Mouse (Mus musculus): ENCODE measurements around the gene Tspan5.

Gene Tspan5

DNA sequence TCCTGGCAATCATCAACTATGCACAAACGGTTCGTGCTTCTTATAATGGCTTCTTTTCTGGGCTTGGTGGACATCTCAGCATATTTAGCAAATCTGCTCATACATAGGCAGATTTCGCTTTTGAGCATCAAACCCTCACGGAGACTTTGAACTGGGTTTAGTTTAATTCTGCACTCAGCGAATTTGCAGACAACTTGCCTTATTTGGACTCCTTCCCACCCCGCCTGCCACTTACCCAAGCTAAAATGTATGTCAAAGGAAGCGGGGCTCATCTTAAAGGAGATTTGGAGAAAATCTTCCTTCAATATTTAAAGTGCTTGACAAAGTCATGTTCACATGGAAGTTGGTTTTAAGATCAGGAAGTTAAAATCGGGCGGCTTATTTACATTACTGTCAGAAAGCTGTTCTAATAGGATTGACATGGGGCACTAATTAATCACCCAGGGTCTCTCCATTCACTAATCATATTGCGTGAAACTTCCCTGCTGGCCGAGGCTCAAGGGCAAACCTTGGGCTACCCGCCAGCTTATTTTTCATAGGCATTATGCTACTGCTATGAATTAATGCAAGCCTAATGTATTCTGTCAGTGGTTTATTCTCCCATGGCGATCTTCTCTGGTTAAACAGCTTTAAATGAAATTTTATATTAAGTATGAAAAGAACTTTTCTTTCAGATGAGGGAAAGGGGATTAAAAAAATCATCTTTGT lies 111.1 kb downstream of the Tspan5 start:
- DNase-seq, result no peak

DNA sequence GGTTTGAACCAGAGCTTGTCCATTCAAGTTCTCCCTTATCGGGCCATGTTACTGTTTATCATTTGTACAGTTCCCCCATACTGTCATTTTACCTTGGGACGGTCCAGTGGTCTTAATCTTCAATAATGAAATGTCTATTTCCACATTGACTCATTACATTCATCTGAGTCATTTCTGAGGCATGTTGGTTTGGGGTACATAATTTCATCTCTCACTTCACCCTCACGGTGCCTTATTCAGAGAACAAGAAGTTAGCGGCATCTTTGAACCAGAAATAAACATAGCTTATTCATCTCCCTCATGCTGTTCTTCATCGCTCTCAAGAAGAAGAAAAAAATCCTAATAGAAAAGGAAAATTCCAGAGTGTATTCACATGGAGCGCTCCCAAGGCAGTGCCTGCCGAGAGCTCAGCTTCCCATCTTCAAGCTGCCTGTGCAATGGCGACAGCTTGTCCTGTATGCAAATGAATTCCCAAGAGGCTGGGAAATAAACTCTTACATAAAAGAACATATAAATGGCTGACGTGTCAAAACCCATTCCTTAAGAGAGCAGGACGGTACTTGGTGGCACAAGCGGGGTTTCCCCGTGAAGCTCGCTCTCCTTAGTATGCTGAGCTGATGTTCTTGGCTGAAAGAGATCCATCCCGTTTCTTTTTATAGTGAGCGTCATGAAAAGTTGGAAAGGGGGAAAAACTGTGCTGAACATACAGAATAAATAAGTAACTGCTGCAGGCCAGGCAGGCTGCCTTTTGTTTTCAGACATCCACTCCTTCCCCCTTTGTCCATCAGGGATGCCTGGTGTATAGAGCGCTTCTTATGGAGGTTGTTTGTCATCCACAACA lies 112.2 kb downstream of the Tspan5 start:
- DNase-seq, result no peak

DNA sequence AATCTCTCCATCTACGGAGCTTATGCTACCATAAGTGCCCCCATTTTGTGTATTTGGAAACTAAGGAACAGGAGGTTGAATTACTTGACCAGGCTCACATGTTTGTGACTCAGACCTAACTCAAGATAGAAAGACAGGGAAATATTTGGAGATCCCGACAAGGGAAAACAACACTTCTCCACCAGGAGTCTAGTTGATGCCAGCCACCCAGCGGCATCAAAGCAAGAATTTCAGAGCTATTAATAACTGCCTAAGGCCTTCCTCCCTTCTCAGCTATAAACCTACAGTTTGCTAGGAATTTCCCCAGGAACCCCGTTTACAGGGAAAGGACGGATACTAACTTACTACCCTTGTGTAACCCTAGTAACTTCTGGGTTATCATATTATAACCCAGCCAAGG lies 113.4 kb downstream of the Tspan5 start:
- no peak for DNase-seq

DNA sequence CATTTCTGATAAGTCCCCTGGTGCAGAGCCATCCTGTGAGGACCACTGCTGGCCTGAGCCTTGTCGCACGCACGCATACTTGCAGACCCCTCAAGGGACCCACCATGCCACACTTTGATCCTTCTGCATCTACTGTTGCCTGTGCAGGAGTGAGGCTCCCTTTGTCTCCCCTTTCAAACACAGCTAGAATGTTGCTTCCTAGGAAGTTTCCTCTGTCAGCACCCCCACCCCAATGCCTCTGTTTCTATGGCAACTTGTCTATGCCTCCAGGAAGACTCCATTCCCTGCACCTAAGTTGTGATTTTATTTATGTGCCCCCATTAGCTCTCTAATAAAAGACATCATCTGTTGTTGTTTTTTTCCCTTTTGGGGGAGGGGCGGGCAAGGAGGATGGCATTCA lies 115.0 kb downstream of the Tspan5 start:
- no peak for DNase-seq

DNA sequence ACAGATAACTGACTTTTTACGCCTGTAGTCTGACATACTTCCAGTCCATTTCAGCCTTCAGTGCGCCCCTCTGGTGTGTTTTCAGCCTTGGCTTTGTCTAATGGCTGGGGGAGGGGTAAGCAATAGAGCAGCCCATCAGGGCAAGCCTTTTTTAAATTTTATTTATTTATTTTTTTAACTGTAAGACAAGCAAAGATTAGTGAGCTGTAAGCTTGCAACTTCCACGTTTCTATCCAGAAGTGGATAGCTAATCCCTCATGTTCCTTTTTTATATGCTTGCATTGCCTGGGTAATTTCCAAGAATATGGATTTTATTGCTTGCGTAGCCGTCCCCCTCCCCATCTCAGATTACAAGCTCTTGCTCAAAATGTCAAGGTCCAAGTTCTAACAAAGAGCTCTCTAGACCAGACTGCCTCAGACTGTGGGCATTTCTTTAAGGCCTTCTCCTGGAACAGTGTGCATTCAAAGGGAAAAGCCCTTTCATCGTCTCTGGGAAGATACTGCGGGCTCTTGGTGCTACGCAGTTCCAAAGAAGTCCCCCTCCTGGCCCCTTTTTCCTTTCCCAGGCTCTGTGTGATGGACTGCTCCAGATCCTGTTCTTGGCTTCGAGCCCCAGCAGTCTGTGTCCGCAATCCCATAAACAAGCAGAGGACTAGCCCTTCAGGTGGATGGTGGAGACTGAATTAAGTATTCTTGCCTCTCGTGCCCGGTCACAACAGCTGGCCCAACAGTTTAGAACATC lies 116.0 kb downstream of the Tspan5 start:
- no peak for DNase-seq

DNA sequence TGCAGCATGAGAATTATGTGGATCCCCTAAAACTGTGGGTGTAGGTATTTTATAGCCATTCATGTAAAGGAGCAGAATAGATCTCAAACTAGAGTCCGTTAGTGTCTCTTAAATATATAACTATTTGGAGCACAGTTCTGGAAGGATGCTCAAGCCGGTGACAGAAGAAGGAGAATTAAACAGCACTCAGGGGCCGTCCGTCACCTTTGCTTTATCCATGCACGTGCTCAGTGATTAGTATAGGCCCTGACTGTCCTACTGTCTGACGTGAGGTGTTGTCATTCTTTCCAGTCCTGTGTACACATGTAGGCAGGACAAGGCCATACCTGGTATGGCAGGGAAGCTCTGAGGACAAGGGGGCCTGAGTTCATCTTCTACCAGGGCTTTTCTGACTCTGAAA lies 116.7 kb downstream of the Tspan5 start:
- no peak for DNase-seq

DNA sequence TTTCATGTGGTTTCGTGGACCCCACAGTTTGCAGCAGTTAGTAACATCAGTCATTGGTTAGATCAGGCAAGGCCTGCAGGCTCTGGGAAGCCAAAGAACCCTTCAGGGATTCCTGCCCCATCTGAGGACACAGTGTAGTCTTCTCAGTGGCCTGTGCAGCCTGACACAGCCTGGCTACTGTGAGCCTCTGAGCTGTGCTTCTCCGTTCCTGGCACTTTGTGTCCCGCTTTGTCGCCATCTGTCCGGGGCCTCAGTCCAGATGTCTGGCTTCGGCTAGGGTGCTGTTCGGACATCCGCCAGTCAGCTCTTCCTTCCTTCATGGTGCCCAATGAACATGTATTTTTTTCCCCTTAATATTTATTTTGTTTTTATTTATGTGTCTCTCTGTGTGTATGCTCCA lies 117.2 kb downstream of the Tspan5 start:
- DNase-seq, result no peak

DNA sequence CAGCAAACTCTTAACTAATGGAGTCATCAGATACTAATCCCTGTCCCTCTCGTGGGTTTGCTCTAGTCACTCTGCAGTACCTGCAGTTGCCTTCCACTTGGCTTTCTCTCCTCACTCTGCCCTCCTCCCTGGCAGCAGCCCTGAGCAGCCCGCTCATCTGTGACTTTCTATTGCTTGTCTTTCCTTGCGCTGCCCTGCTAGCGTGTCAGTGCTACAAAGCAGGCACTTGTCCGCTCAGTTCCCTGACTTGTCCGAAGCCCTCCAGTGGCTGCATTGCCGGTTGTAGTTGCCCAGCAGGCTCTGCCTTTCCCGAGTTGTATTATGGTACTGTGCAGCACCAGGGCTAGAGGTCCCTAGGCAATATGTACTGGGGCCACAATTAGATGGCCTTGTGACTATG lies 117.7 kb downstream of the Tspan5 start:
- no peak for DNase-seq

DNA sequence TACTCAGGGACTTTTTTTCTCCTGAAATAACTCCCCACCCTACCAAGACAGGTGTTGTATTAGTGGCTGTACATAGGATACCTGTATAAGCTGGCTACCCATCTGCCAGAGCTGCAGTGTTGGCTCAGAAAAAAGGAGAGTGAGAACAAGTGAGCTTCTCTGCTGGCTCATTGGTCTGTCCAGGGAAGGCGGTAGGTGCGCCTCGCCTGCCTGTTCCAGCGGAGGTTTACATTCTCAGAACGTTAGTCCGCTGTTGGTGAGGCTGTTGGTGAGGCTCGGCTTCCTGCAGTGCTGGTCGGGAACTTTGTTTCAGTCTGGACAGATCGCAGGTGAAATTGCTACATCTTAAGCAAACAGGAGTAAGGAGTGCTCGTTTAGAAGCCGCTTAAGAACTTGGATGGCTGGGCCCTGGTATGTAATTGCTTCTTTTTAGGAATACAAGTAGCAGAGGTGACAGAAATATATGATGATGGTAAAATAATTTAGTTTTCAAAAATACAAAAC lies 118.3 kb downstream of the Tspan5 start:
- DNase-seq, result no peak

DNA sequence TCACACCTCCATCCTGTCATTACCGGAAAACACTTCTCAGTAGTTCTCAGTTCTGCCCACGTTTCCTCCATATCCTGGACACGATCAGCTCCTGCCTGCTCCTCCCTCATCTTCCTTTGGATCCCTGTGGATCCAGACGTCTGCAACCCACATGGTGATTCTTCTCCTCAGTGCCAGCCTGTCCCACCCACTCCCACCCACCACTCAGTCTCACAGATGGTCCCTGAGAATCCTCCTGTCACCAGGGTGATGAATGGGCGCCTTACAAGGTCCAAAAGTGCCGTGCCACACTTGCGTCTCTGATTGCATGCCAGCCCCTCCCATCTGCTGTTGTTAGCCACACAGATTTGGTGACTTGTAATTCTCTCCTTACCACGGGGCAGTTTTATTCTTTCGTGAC lies 119.0 kb downstream of the Tspan5 start:
- no peak for DNase-seq

DNA sequence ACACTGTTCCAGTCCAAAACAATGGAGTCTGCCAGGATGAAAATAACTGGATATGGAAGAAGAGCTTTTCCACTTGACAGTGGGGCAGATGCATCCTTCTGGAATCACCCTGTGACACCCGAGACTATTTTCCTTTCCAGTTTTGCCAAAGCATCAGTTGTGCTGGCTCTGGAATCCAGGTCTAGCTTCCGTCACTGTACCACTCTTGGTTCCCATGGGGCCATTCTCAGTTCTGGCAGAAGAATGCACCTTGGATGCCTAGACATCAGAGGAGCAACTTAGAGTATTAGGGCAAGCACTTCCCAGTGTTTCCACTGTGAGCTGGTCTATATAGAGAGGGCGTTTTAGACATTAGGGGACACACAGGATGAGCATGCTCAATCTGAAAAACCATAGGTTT lies 119.6 kb downstream of the Tspan5 start:
- DNase-seq, result no peak

DNA sequence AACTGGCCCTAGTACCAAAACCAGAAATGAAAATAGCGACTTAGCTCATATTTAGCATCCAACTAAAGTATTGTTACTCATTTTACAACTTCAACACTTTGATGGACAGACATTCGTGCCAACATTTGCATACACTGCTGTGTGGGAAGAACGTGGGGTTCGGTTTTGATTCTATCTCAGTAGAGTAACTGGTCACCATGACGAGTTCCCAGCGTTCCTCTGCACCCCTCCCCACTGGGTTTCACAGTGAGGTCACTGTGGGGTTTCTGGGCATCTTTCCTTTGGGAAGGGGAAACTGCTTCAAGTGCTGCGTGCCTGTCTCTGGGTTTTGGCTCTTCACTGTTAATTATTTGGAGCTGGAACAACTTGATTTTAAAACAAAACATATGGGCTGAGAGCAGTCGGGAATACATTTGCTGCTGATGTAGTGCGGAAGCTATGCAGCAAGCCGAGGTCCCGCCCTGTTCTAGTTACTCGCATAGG lies 122.2 kb downstream of the Tspan5 start:
- no peak for DNase-seq

DNA sequence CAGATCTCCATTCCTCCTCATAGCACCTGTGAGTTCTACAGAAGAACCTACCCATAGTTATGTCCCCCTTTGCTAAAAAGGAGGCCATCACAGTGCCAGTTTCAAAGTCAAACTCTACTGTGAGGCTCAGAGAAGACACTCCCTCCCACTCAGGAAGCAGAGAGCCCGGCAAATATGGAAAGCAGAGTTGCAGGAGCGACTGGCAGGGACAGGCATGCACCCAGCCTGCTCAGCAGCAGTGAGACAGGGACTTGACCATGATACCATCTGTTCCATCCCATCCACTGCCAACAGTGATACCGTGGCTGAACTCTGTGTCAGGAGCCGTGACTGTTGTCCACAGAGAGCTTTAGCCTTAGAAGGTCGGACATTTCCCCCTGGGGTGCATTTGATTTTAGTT lies 123.3 kb downstream of the Tspan5 start:
- no peak for DNase-seq

DNA sequence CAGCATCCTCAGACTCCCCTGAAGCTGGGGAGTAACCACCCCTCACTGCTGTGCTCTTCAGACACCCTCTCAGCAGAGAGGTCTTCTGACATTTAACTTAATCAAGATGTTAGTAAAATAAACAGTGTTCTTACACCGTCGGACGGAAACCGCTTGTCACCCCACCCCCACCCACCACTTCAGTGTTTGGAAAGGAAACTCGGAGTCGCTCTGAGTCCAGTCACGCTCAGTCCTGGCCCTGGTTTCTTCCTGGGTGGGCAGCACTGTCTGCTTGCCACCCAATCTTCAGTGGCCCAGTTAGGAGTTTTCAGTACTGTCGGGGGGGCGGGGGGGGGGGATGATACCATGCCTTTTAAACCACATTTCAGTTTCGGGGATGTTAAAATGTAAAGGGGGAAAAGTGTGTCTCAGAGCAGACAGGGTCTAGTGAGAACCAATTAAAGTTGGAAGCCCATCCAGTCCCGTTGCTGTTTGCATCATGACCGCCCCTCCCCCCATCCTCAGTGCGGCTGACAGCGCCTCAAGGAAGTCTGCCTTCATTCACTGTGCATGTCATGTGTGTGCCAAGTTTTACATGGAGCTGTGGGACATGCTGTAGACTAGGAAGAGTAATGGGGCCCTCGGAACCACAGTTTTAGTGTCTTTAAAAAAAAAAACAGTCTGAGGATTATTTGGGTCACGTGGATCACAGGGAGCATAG lies 125.3 kb downstream of the Tspan5 start:
- no peak for DNase-seq

DNA sequence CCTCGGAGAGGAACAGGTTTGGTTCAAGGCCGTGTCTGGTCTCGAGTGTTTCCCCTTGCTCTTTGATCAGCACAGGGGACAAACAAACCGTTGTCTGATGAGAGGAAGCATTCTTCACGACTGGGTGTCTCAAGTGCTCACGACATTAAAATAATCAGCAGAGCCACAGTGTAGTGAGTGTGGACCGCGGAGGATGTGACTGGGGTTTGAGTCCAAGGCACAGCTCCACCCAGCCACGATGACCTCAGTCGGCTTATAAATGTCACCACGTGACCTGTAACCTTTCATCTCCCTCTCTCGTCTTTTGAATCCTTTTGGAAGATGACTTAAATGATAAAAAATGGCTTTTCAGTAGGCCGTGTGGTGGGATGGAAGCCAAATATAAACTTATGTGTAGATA lies 126.4 kb downstream of the Tspan5 start:
- DNase-seq, result no peak

DNA sequence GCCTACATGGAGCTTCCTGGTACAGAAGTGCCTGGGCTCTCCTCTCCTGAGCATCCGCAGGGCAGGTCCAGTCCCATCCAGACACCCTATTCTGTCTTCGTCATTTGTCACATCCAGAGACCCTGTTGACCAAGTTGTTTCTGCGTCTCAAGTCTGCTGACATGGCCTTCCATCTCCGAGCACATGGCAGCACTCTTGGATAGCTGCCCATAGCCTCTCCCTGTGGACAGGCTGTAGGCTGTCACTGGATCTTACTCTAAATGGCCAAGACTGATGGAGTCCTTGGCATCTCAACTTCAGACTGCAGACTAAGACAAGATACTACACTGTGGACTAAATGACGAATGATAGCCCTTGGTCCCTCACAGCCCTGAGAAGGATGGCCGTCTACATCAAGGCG lies 133.3 kb downstream of the Tspan5 start:
- no peak for DNase-seq

DNA sequence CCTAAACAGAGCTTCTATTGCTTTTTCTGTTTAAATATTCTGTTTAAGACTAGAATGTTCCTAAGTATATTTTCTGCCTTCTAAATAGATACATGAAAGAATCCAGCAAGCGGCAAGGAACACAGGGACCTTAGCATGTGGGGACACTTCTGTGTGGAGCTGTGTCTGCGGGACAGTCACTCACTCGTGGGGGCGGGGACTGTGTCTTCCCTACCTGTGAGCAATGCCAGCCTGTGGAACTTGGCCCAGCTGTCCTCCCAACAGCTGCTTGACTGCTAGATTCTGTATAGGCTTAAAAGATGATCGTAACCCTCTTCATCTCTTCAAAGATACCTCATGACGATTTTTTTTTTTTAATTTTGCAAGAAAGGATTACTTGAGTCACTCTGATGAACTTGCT lies 133.9 kb downstream of the Tspan5 start:
- no peak for DNase-seq

DNA sequence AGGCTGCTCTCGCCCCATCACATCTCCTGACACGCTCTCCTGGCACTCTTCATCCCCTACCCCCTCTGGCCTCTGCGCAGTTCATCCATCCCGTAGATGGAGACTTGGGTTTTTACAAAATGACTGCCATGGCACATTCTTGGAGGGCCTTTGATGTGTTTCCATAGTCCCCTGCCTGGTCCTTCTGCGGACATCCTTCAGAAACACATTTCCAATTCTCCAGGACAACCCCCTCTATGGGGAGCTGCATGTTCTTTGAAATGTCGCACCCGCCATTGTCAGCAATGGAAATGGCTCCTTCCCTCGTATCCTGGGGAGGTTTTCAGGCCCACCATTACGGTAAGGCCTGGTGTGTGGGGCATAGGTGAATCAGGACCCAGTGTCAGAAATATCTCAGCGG lies 134.4 kb downstream of the Tspan5 start:
- no peak for DNase-seq

DNA sequence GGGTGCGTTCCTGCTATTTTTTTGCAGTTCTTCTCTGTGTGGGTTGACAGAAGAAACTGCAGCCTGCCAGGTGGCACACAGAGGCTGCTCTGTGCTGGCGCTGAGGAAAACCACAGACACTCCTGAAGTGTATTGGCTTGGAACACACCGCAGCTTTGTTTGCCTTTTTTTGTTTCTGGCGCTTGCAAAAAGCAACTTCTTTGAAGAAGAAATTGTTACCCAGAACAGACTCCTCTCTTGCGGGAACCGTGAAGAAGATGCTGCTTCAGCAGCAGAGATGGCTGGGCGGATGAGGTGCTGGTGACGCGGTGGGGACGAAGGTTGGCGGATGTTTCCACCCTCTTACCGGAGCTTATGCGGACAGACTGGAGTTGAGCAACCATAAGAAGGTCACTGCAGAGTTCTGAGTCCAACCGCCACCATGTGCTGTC lies 135.0 kb downstream of the Tspan5 start:
- no peak for DNase-seq

DNA sequence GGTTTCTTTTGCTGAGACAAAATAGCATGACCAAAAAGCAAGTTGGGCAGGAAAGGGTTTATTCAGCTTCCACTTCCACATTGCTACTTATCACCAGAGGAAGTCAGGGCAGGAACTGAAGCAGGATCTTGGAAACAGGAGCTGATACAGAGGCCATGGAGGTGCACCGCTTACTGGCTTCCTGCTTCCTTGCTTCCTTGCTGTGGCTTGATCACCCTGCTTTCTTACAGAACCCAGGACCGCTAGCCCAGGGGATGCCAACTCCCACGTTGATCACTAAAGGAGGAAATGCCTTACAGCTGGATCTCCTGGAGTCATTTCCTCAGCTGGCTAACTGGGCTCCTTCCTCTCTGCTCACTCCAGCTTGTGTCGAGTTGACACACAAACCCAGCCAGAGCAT lies 135.7 kb downstream of the Tspan5 start:
- DNase-seq, result no peak

DNA sequence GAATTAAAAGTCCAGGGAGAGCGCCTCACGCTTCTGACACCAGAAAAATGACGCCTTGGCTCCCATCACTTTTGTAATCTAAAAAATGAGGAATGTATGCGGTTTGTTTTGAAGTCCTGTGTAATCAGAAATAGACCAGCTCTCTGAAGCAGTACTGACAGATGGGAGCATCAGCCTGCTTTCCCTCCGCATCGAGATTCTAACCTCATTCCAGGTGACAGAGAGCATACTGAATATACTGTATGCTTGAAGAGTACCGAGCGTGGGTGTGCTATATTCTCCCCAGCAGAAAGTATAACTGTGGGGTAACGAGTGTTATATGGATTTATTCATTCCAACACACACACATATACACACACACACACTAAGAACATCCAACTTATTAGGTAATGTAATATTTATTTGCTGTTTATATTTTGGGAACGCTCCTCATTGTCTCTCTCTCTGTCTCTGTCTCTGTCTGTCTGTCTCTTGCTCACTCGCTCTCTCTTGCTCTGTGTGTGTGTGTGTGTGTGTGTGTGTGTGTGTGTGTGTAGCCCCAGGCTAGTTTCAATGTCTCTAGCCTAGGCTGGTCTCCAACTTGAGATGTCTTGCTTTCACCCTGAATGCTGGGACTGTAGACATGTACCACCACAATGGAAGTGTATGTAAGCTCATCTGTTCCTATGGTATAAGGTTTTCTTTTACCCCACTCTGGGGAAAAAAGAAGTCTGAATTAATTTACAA lies 139.2 kb downstream of the Tspan5 start:
- DNase-seq, result no peak

DNA sequence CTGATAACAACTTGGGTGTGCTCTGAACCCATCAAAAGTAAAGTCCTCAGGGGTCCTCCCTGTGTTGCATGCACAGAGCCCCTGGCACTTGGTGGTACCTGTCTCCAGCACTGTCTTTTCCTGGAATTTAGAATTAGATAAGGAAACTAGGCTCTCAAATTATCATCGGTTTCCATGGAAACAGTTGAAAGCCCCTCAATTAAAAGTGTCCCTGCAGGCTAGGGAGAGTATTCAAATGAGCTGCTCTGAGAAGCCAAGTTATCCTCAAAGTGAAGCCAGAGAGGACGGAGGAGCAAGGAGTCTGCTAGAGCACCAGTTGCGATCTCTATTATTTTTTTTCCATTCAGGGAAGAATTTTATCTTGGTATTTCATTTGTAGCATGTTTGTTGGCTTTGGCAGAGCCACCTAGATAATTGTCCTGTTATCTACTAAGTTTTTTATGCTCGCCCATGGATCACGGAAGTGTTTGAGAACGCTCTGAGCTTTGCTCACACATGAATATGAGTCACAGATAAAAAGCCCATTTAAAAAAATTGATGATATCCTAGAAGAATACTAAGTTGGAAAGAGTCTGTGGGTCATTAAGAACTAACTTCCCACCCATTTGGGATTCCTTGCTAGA lies 139.8 kb downstream of the Tspan5 start:
- DNase-seq, result no peak

Data from liver (tissue).